Mouse (Mus musculus) neural tube, embryonic 10.5 days (tissue): Measurements from ENCODE around the gene Cacna1c.

Source experiments
- DNase-seq: peaks from one replicate; pipeline ENCODE4 v3.0.0-alpha.2; 2017; ENCODE audit warnings: low spot score; ENCODE audit errors: extremely low spot score

The Cacna1c gene

DNA sequence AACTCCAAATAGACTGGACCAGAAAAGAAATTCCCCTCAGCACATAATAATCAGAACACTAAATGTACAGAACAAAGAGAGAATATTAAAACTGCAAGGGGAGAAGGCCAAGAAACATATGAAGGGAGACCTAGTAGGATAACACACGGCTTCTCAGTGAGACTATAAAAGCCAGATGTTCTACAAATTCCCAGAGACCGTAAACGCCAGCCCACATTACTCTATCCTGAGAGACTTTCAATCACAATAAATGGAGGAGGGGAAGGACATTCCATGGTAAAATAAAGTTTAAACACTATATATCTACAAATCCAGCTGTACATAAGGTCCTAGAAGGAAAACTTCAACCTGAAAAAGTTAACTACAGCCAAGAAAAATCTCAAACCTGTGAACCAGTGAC lies 185.3 kb downstream of the Cacna1c start:
- no peak for DNase-seq

DNA sequence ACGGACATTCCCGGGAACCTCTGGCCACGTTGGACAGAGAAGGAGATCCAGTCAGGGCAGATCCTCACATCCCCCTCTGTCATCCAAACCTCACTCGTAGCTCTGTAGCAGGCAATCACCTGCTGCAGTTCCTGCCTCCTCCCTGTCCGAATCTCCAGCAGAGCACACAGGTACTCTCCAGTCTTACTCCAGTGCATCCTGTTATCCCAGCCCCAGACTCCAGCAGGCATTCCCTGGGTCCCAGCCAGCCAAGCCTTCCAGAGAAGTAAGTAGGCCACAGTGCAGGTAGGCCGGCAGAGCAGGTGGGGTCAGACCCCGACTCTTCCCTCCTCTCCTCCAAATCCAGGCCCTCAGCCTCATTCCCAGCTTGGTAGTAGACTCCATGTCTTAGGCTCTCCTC lies 186.7 kb downstream of the Cacna1c start:
- no peak for DNase-seq

DNA sequence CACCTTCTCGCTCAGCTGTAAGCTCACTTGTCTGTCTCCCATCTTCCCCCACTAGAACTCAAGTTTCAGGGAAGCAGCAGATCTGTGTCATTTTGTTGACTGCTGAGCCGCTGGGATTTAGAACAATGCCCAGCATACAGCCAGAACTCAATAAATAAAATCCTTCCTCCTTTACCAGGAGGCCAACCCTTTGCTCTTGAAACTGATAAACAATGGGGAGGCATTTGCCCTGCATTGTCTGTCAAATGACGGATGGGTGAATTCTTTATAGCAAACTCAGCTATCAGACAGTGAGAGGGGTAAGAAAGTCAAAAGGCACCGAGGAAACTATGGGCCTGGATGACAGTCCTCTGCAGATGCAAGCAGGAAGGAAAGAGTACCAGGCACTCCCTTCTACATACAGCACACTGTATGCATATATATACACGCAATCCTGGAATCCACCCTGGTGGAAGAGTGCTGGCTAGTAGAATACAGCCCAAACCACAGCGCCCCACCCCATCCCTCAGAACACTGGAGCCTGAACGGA lies 187.5 kb downstream of the Cacna1c start:
- no peak for DNase-seq

DNA sequence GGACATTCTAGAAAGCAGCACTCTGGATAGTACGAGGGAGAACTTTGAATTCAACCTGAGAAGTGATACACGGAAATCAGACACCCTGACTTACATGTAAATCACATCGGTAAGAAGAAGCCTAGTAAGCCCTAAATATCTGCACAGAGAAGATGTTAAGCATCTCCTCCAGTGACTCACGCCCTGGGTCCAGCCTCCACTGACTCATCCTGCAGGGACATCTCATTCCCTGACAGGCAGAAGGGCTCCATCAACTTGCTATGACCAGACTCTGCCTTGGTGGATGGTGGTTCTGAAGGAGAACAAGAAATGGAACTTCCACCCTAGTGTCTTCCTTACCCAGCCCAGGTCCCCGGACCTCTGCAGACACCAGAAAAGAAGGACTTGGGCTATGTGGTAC lies 191.6 kb downstream of the Cacna1c start:
- no peak for DNase-seq

DNA sequence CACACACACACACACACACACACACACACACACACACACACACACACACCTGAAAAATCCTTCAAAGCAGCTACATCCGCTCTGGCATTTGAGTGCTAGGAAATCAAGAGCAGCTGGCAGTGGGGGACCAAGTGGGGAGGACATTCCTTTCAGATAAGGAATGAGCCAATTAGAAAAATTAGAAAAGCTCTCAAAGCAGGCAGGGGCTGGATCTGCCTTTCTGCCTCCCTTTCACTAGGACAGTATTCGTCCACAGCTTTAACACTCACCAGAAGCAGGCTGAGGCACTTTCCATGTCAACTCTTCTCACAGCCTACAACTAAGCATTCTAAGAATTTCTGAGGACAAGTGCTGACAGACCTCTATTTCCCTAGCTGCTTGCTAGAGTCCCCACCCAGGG lies 194.8 kb downstream of the Cacna1c start:
- no peak for DNase-seq

DNA sequence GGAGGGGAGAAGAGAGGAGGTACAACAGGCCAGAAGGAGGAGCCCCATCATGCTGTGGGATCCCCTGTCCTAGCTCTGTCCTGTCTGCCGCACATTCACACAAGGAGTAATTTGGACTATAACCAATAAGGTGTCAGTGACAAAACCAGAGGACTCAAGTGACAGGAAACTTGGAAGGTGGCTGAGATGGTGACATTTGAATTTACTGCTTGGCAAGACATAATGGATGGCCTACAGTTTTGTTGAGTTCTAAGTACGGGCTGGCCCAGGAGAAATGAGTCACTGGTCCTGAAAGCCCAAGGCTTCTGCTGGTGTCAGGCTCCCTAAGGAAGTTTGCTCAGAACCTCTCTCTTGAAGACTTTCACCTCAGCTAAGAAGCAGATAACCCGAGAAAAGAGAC lies 196.0 kb downstream of the Cacna1c start:
- DNase-seq = no peak

DNA sequence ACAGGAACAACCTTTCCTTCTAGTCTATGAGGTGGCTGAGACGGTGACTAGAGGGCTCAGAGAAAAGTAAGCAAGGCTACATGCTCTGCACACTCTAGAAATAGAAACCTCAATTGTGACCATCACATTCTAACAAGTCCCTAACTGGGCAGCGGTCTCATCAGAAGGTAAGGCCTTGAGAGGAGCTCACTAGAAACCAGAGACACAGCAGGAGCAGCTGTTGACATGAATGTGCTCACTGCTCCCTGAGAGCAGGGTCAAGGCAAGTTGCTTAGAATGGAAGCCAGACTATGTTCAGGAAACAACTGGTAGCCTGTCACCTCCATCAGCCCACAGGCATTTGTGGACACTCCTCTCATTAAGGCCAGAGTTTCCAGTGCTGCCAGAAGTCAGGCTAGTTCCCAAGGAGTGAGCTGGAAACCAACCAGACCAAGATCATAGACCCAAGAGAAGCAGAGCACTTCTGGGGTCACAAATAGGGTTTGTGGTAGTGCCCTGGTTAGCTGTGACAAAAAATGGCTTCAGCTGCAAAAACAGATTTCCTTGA lies 196.8 kb downstream of the Cacna1c start:
- no peak for DNase-seq

DNA sequence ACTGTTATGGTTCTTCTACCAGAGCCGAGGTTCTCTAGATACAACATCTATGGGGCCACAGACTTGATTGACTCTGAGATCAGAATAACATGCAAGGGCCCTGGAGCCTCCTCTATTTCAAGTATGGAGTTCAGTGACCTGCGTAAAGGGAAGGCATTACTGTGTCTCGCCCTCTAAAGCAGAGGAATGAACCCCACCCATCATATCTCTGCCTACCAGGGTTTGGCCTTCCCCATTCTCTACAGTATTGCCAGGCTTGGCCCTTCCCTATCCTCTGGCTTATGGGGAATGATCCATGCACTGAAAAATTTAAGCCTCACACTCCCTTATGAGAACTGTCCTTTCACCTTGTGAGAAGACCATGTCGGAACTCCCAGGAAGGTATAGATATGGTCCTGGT lies 198.8 kb downstream of the Cacna1c start:
- no peak for DNase-seq

DNA sequence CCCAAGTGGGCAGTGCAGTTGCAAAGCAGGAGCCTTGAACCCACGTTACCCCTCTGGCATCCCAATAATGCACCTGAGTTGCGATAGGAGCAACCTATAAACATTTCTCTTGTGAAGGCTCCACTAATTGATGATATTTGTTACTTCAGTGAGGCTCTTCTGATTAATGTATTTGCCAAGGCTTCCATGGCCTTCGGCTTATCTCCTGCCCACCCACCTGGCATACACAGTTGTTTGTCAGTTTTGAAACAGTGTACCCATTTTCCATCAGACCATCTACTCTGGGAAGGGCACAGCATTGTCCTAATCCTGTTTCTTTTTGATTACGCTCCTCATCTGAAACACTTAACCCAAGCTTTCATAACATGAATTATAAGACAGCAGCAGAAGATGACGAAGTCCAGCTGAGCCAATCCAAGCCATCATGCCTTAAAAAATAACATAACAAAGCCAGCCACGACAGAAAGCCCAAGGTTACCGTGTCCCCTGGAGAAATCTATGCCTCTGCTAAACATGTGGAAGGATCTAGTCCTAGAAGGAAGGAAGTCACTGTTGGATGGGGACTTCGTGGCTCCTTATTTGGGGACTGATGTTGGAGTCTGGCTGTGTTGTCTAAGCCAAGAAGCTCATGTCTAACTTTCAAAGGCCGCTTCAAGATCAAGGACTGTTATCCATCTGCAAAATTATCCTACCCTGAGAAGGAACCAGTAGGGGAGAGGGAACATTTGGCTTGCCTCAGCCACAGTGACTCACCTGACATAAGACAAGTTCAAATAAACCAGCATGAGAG lies 201.8 kb downstream of the Cacna1c start:
- no peak for DNase-seq

DNA sequence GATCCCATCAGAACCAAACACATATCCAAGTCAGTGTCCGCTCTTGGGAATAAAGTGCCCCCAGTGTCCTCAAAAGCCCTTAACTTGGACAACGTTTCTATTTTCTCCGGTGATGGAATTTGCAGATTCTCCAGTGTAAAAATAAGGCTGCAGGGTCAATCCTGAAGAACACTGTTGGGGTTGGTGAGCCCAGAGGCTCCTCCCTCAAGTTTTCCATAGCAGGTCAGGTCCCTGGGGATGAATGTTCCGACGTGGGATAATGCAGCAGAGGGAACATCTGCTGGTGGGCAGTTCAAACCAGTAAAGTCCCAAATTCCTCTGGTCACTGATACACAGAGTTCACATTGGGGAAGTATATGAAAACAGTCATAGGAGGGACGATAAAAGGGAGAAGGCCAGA lies 203.8 kb downstream of the Cacna1c start:
- DNase-seq = no peak

DNA sequence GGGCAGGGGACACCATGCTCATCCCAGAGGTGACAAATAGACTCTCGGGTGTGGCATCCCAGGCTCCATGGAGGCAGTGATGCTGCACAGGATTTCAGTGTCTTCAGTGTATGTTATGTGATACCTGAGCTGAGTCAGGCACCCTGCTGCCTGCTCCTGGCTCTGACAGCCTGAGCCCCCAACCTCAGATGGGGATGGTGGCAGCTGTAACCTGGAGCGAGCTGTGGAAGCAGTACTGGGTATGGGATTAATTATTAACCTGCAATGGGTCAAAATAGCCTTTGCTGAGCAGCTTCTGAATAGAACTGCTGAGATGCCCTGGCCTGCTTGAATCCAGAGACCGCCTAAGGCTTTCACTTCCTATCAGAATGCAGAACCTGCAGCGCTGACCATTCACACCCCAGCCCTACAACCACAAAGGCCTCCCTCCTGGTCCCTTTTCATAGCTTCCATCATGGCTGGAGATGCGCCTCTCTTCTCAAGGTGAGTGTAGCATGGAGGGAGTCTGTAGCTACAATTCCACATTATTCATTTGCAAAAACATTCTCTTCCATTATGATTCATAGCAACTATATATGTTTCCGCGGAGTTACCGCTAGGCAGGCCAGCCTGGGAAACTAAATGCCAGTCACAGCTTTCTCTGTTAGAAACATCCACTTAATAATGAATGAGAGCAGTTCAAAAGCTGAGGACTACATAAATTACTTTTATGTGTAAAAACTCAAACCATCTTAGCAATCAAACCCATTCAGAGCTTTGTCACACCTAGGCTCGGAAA lies 206.0 kb downstream of the Cacna1c start:
- DNase-seq = no peak

DNA sequence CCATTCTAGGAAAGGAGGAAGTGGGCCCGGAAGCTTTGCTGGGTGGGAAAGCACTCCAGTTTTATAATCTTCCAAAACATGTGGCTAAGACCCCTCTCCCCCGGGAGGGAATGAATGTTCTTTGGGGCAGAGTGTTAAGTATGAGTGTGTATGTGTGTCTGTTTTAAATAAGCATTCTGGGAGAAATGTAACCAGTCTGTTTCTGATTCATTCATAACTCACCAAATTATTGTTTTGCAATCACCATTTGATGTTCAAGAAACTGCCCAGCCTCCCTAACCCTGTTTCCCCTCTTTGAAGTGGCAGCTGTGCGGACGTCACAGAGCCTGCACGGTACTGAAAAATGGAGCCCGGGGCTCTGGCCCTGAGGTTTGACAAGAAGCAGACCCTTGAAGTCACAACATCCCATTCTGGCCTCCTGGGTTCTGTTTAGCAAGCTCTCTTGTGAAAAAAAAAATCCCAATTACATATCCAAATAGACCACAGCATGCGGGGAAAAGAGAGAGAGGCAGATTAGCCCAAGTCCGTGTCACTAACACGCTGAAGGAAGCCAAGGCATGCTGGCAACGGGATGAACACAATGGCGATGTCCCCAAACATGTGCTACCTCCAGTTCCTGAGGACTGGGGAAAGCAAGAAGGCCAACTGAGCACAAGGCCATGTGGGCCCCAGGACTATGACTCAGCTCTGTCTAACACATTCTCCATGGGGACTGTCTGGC lies 211.9 kb downstream of the Cacna1c start:
- no peak for DNase-seq

DNA sequence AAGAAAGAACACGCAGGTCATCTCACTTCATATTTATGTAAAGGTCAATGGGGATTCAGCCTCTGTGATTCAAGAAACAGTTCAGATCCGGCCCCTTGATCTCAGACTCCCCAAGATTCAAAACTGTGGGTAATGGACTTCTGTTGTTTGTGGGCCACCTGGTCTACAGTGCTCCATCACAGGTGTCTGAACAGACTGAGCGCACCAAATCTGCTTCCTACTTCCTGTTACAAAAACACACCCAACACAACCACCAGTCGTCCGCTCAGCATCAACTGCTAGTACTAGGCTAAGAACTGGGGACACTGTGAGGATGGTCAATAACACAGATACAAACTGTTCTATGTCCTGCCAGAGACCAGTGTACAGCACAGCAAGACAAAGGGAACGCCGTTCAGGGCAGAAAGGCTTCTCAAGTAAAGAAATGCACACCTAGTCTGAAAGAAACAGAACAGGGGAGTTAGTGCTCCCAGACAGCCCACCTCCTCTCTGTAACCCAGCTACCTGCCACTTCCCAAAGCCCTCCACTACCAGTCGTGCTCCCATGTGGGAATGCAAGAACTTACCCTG lies 212.7 kb downstream of the Cacna1c start:
- DNase-seq = no peak

DNA sequence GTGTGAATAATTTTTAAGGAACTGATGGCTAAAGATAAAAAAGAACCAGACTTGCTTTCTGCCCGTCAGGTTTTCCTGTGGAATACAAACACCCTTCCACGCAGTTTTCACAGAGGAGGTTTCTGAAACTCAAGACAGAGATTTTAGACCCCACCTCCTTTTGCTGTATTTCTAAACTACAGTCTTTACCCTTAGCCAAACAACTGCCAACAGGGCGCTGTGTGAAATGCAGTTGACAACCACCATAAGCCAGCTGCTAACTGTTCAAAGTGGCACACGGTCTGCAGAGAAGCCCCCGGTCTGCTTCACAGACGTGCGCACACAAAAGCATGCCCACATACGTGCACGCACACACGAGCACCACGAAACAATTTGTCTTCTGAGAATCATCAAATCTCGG lies 216.0 kb downstream of the Cacna1c start:
- no peak for DNase-seq

DNA sequence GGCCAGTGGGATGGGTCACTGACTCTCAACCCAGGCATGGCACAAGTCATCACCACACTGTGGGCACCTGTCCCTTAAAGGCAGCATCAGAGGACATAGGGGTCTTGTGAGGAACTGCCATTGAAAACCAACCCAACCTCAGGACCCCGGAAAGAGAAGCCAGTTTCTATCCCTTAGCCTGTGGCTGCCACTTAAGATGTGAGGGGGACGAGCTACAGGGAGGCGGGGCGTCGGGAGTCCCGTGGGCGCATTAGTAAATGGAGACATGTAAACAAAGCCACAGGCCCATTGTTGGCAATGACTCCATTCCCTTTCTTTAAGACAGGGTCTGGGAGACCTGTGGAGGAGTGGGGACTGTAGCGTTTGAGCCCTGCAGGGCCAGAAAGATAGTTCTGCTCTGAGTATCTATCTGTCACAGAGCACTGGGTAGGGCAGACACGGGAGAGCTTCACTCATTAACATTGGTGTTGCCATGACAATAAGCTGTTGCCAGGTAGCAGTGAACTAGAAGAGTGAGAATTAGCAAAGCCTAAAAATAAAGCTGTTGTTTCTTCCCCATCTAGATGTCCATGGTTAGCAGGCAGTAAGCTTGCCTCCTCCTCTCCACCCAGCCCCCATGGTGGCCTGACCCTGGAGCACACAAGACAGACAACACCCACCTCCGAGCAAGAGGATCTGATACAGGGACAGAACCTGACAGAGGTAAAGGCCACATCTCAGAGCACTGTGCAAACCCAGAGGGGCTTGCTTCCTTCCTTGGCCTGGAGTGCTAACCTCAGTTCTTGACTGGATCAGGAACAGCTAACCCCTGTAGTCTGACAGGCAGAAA lies 218.6 kb downstream of the Cacna1c start:
- DNase-seq = no peak

DNA sequence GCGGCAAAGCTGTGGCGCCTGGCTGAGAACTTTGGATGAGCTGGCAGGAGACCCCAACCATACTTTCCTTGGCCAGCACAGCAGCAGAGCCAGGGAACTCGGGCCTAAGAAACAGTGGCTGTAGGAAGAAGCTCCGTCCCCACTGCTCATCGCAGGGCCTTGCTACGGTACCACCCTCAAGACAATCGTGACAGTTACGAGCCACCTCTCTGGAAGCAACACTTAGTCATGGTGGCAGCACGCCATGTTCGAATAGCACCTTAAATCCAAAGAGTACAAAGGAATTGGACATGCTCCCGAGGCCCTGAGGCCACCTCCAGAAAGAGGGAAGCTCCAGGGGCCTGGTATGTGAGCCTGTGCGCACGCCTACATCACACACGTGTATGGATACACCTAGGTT lies 219.6 kb downstream of the Cacna1c start:
- DNase-seq = no peak

DNA sequence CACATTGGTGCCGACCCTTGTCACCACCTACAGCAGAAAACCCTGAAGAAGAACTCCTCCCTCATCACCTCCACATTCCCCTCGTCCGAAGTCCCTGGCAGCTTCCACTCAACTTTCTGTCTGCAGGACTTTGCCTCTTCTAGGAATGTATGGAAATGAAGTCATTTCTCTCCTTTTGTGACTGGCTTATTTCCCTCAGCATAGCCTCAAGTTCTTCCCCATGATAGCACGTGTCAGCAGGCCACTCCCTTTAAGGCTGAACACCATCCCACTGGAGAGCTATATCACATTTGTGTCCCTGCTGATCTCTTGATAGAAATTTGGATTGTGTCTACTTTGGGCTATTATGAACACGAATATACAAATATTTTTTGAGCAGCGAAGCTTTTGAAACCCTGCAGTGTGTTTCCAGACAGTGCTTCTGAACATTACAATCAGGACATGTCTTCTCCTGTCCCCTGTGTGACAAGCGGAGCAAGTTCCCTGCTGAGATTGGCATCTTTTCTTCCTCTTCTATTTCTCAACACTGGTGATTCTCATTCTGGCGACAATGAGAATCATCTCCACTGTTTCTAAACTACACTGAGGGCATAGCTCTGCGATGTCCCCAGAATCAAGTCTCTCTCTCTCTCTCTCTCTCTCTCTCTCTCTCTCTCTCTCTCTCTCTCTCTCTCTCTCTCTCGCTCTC lies 224.2 kb downstream of the Cacna1c start:
- DNase-seq = no peak

DNA sequence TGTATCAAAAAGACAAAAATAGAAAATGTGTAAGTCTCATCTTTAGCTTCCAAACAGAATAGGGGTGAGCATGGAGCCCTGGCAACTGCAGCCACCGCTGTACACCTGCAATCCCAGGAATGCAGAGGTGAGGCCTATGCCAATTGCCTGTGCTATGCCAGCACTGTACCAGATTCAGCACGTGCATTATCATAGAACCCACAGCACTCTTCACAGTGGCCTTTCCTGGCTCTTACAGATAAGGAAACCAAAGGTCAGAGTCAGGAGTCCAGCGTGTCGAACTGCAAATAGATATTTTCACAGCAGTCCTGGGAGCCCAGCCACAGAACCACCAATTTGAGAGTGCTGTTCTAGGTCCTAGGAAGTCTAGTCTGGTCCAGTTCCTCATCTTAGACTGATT lies 227.4 kb downstream of the Cacna1c start:
- no peak for DNase-seq

DNA sequence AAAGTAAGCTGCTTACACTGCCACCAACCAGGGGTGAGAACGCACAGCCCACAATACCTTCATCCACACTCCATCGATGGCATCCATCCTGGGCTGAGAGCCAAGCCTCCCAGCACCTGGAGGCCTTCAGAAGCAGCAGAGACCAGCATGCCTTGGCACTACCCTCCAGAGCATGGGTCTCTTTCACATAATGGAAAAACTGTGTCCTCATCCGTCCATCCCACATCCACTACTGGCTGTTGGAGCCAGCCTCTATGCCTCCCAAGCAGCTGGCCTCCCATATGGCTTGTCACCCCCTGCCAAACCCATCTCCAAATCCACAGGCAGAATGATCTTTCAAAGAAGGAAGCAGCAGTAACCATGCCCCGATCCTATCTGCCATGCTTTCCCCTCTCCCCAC lies 229.3 kb downstream of the Cacna1c start:
- DNase-seq = no peak

DNA sequence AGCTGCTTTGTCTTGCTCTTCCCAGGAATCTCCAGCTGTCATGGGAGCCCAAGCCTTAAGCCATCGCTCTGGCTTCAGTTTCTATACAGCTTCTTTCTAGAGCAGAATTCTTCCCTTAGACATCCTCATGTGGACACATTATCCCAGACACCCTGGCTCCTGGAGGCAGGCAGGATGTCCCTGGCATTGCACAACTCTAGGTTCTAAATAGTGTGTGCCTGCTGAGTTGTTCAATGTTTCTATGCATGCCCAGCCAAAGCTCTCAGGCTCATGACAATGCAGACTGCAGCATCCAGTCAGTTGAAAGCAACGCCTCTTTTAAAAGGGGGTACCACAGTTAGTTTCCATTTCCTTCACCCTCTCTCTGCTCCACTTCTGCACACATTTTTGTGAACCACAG lies 230.6 kb downstream of the Cacna1c start:
- DNase-seq = no peak
